Mouse (Mus musculus) lung, adult 2 months (tissue): ENCODE measurements around the gene Gm49776.

Experiments used
- CTCF ChIP-seq: fragments of 200-500 bp; IDR thresholded peaks from 2 replicates; pipeline ENCODE4 v1.5.1; 2011; ENCODE audit warnings: mild to moderate bottlenecking, low read length, control low read depth; ENCODE audit not compliant: insufficient read depth
- POLR2A ChIP-seq: fragments of 200-500 bp; IDR thresholded peaks from 2 replicates; pipeline ENCODE4 v1.6.1; 2011; ENCODE audit warnings: low read depth, mild to moderate bottlenecking, control low read depth, low read length, borderline replicate concordance; ENCODE audit errors: extremely low read depth

DNA sequence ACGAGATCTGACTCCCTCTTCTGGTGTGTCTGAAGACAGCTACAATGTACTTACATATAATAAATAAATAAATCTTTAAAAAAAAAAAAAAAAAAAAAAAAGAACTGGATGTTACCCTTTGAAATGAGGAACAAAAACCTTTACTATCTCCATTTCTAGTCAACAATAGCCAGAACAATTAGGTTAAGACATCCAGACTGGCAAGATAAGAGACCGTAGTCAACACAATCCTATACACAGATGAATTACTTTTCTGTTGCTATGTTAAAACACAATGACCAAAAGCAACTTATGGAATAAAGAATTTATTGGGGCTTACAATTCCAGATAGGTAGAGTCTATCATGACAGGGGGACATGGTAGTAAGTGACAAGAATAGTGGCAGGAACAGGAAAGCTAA lies 6.9 kb upstream of the Gm49776 start:
- TF ChIP-seq CTCF (no peak), POLR2A (no peak)
